Mouse (Mus musculus) kidney, adult 2 months (tissue): Measurements from ENCODE around the gene Ccdc194.
A peak's percentile ranks its signal among the peaks of the same experiment; 100 is the strongest.

Experiments used
- CTCF ChIP-seq: fragments of 200-500 bp; conservative IDR thresholded peaks from 2 replicates; pipeline ENCODE4 v1.5.1; 2011; ENCODE audit warnings: low read depth, mild to moderate bottlenecking, control low read depth, low read length, moderate library complexity, mixed read lengths; ENCODE audit not compliant: insufficient read depth, insufficient read length
- POLR2A ChIP-seq: fragments of 200-500 bp; IDR thresholded peaks from one replicate; pipeline ENCODE4 v1.6.1; 2011; ENCODE audit warnings: low read depth, low read length, control low read depth

DNA sequence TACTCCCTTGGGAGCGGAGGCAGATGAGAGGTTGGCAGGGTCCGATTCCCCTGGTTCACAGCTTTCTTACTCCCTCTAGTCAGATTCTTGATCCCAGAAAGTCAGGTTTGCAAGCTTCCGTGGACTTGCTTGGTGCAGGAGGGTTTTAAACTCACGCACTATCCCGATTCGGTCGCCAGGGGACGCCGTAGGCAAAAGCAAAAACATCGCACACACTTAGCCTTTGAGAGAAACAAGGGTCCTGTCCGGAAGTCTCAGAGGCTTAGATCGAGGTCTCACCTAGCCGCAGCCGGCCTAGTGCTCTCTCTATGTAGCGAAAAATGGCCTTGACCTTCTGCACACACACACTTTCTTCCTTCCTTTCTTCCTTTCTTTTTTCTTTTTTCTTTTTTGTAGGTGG is 35.9 kb upstream of the Ccdc194 start:
- TF ChIP-seq POLR2A (no peak), CTCF (peak; percentile 98)
